Mouse (Mus musculus) thymus, adult 2 months (tissue): ENCODE measurements around the gene Brca2.

ENCODE experiments used
- CTCF ChIP-seq: fragments of 200-500 bp; IDR thresholded peaks from 2 replicates; pipeline ENCODE4 v1.5.1; 2012; ENCODE audit warnings: mild to moderate bottlenecking, control low read depth, low read length, moderate library complexity, borderline replicate concordance; ENCODE audit not compliant: control insufficient read depth, poor library complexity, insufficient read depth; ENCODE audit errors: extremely low read depth
- POLR2A ChIP-seq: fragments of 200-500 bp; IDR thresholded peaks from 2 replicates; pipeline ENCODE4 v1.6.1; 2012; ENCODE audit warnings: mild to moderate bottlenecking, low read length, control low read depth, moderate library complexity; ENCODE audit not compliant: control insufficient read depth, poor library complexity, insufficient read depth; ENCODE audit errors: extremely low read depth

DNA sequence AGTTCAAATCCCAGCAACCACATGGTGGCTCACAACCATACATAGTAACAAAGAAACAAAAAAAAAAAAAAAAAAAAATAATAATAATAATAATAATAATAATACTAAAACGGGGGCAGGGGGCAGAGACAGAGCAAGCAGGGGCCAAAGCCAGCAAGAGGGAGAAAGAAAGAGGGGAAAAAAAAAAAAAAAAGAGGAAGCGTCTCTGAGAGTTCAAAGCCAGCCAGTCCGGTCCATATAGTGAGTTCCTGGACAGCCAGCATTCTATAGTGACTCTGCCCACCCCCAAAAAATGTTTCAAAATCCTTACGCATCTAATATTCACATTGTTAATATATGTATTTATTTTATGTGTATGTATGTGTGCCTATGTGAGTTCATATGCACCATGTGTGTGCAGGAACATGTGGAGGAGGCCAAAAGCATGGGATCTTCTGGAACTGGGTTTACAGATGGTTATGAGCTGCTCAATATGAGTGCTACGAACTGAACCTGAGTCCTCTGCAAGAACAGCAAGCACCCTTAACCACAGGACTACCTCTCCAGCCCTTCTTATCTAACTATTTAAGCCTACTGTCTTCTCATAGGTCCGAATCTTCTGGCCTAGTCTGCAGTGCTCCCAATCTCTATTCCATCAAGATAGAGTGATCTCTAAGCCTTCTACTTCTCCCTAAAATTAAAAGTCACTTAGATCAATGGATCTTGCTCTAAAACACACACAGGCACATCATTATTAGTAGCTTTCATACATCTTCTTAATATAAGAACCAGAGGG, 11.8 kb upstream of the Brca2 start:
- TF ChIP-seq CTCF (no peak), POLR2A (no peak)
